Mouse (Mus musculus): ENCODE measurements around the gene Gm17349.

The Gm17349 gene

DNA sequence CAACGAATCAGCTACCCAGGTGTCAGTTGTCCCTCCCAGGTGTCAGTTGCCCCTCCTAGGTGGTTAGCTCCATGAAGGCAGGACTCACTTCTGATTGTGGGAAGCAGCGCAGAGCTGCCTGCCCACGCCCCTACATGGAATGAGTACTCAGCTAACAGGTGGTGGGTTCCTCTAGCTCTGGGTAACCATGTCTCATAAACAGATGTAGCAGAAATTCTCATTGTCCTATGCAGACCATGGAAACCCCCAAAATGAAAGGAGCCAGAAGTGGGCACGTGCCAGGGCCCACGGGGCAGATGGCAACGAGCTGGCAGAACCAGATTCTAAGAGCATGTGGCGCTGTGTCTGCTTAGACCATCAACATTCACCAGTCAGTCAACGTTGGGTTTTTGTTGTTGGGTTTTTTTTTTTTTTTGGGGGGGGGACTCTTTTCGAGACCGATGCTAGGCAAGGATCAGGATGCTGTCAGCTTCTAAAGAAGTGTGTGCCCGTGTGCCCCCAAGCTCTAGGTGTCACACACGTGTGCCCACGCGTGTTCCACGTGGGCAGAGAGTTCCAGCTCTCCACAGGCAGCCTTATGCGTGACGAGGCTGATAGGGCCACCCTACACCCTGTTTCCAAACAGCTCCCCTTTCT, 41.2 kb downstream of the Gm17349 start:
- peak in 1 of 2 experiments; percentile 46 for DNase-seq (ENCODE audit: low spot score in 2 of 2)

DNA sequence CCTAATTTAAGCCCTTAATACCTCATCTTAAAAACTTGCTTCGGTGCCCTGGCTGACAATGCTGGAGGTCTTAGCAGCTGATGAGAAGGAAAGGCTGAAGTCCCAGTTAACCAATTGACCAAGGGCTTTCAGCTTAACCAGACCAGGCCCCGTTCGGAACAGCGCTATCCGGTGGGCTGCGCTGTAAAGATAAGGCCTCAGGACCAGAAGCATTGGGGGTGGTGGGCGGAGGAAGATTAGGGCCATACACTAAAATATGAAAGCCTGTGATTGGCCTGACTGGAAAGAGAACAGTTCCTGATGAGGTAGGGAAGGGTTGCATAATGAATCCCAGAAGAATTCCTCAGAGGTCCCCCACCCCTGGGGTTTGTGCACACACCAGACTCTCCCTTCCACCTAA, 42.9 kb downstream of the Gm17349 start:
- DNase-seq (ENCODE audit: low spot score in 2 of 2): no peak

DNA sequence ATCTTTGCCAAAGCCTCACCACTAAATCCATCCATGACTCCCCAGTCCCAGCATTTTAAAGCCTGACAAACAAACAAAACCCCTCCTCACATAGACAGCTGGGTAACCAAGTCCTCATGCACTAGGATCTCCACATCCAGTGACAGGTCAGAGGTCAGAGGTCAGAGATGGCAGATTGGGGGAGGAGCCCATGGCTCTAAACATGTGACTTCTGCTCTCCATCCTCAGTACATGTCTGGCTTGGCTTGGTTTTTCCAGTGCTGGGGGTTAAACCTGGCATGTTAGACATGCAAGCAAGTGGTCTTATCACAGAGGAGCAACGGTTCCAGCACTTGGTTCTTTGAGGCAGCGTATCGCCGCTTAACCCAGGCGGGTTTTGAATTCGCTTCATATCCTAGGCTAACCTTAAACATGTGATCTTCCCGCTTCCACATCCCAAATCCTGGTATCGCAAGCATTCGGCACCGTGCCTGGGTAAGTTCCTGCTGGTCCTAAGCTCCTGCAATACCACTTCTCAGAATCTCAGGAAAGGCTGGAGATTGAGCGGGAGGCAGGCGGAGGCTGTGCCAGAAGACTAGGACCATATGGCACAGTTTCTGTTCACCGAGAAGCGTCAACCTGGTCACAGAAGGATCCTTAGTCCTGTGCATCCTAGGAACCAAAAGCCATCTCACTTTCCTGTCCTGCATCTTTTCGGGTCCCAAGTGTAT, 44.0 kb downstream of the Gm17349 start:
- peak in 1 of 2 experiments; percentile 31 for DNase-seq (ENCODE audit: low spot score in 2 of 2)

DNA sequence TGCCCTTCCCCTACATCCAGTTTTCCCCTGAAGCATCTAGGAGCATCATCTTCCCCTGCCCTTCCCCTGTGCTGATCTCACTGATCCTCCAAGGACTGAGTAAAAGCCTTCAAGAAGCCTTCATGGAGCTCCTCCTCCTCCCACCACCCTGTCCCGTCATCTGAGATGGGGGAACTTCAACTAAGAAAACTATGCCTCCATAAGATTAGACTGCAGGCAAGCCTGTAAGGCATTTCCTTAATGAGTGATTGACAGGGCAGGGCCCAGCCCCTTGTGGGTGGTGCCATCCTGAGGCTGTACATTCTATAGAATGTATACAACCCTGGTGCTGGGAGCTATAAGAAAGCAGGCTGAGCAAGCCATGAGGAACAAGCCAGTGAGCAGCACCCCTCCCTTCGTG, 46.9 kb downstream of the Gm17349 start:
- DNase-seq (ENCODE audit: low spot score in 2 of 2): no peak

DNA sequence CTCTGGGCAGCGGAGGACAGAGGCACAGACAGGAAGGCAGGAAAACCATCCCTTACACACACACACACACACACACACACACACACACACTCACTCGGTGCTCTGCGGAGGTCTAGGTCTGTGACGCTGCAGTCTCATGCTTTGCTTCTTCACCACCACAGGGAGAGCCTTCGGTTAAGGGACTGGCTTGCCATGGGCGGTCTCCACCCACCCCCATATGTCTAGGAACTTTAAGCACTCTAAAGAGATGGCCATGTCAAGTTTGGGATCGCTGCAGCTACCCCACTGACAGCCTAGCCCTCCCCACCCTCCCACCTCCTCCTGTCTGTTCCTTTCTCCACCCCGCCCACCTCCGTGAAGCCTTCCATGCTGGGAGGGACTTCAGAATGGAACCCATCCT, 49.3 kb downstream of the Gm17349 start:
- no peak for DNase-seq (ENCODE audit: low spot score in 2 of 2)

DNA sequence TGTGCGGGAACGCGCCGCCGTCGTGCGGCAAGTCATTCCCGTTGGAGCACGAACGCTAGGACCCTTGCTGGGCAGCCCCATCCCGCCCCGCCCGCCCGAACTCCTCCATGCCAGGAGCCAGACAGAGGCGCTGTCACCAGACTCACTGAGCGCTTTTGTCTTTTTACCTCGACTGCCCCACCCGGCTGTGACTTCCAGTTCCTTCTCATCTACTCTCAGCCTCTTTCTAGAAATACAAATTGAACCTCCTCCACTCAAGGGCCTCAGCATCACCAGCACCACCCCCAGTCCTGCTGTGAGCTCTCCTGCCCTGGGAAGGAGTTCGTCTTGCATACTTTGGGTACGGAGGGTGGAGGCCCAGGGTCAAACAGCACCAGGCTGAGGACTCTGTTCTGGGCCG, 51.4 kb downstream of the Gm17349 start:
- DNase-seq (ENCODE audit: low spot score in 2 of 2): peak in 1 of 2 experiments; percentile 27

DNA sequence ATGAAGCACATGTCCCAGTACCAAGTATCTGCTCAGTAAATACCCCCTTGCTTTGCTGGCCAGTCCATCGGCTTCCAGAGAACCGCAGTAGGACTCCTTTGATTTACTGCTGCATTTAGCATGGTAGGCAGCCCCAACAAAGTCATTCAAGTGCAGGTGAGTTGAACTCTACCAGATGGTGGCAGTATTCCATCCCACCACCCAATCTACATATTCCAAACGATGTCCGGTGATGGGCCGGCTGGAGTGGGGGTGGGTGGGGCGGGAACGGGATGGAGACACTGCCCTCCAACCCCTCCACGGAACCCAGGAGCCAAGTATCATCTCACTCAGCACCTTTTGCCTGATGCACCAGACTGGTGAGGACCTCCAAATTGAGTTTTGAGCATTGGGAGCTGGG, 52.0 kb downstream of the Gm17349 start:
- no peak for DNase-seq (ENCODE audit: low spot score in 2 of 2)

Measured in right cerebral cortex, adult 2 months (tissue).